Mouse (Mus musculus): ENCODE data around the gene Nutf2. TPM values are rescaled to one million over a fixed set of nuclear protein-coding genes. Genes with fewer than 3 reads are reported as not detected.

Nutf2 gene
- polyA plus RNA-seq (2014; fragmentation: Nextera tagmentation; extraction: Ambion mirVana) = 329 and 342 TPM in 2 replicates

GRCm38 (mm10) chr8:105860143-105860981 is at the start of gene Nutf2:
Gene Nutf2, plus strand, starts transcription at chr8:105860580.
- Histone ChIP-seq H3K27ac (ENCODE audit: low read depth, low read length) (peak within 1 kb of the TSS; percentile 85), H3K36me3 (ENCODE audit: control insufficient read depth, insufficient read depth, low read length) (peaks cover 3% of the 10 kb centered on the region; the same call in 1 of the 2 replicates), H3K27me3 (ENCODE audit: control insufficient read depth, insufficient read depth, low read length) (no peaks in the 10 kb centered on the region), H3K9me3 (ENCODE audit: control insufficient read depth, low read length) (no peaks in the 10 kb centered on the region), H3K4me3 (ENCODE audit: low read length) (peak within 1 kb of the TSS; percentile 98), H3K4me1 (ENCODE audit: control insufficient read depth, insufficient read depth, low read length) (peaks cover 35% of the 10 kb centered on the region), H3K4me2 (replicated peaks; ENCODE audit: low read depth, low read length) (peak within 1 kb of the TSS; percentile 94), H3K9ac (ENCODE audit: low read depth, low read length) (peak within 1 kb of the TSS; percentile 97)
- ATAC-seq (ENCODE audit: low FRiP score, low TSS enrichment) = peak; percentile 98
- WGBS = under 1% methylated on average over 59 of the region's 59 CpGs

DNA sequence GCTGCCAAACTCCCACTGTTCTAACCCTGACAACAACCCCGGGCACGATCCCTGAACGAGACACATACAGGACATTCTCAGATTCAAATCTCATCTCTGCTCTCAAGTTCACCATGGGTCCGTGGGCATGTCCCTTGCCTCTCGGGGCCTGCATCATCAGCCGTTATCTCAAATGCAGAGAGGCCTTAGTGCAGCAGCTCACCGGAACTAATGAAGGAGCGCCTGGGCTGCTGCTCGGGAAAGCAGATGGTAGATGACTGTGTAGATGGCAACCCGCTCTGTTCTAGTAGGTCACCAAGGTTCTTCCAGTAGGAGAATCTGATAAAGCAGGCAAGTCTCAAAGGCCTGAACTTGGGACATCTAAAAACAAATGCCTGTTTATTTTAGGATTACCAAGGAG is 49.3 kb upstream of the Nutf2 start:
- no peaks in the 10 kb centered on the region; the same call in 1 of the 2 replicates for H3K4me1 ChIP-seq (ENCODE audit: control insufficient read depth, insufficient read depth, low read length)
- H3K4me3 ChIP-seq (ENCODE audit: low read length) = no peak overlapping the region
- no peaks in the 10 kb centered on the region for H3K9me3 ChIP-seq (ENCODE audit: control insufficient read depth, low read length)
- 85% methylated on average over 10 of the region's 10 CpGs for WGBS
- H3K36me3 ChIP-seq (ENCODE audit: control insufficient read depth, insufficient read depth, low read length) = peaks cover 16% of the 10 kb centered on the region; the same call in 1 of the 2 replicates
- no peak for ATAC-seq (ENCODE audit: low FRiP score, low TSS enrichment)
- no peak overlapping the region for H3K9ac ChIP-seq (ENCODE audit: low read depth, low read length)
- H3K27ac ChIP-seq (ENCODE audit: low read depth, low read length) = no peak overlapping the region
- no peaks in the 10 kb centered on the region for H3K27me3 ChIP-seq (ENCODE audit: control insufficient read depth, insufficient read depth, low read length)
- H3K4me2 ChIP-seq (replicated peaks; ENCODE audit: low read depth, low read length) = no peak overlapping the region

DNA sequence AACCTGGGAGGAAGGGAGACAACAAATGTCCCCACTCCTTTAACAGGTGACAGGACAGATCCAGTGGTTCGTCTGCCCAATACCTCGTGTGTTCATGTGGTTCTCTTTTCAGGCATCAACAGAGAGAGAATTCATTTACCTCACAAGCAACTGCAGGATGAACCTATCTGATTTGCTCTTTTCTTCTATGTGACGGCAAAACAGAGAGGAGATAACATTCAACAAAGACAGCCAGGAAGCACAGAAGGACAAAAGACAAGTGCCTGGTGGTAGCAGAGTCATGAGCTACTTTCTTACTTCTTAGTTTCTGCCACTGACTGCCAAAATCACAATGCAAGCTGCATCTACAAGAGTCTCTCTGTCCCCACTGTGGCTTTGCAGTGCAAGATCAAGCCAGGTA is 48.8 kb upstream of the Nutf2 start:
- no peak overlapping the region for H3K4me2 ChIP-seq (replicated peaks; ENCODE audit: low read depth, low read length)
- ATAC-seq (ENCODE audit: low FRiP score, low TSS enrichment) = no peak
- WGBS = 83% methylated on average over 3 of the region's 3 CpGs
- H3K9me3 ChIP-seq (ENCODE audit: control insufficient read depth, low read length) = no peaks in the 10 kb centered on the region
- H3K9ac ChIP-seq (ENCODE audit: low read depth, low read length) = no peak overlapping the region
- H3K36me3 ChIP-seq (ENCODE audit: control insufficient read depth, insufficient read depth, low read length) = peaks cover 16% of the 10 kb centered on the region; the same call in 1 of the 2 replicates
- no peaks in the 10 kb centered on the region for H3K27me3 ChIP-seq (ENCODE audit: control insufficient read depth, insufficient read depth, low read length)
- no peak overlapping the region for H3K27ac ChIP-seq (ENCODE audit: low read depth, low read length)
- H3K4me3 ChIP-seq (ENCODE audit: low read length) = no peak overlapping the region
- H3K4me1 ChIP-seq (ENCODE audit: control insufficient read depth, insufficient read depth, low read length) = no peaks in the 10 kb centered on the region; the same call in 1 of the 2 replicates

DNA sequence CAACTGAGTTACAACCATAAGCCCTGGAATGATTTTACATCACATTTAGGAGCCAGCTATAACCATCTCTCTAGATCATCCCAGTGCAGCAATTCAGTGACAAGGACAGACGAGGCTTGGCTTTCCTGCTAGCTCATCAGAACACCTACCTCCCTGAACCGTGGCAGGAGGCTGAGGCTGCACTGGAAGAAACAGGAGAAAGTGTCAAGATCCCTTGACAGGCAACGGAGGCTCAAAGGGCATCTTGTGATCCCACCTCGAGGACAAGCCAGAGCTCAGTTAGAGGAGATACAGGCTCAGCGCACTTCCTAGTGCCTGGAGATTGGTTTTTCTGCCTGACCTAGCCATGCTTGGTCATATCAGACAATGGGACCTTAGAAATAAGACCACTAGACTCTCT is 47.9 kb upstream of the Nutf2 start:
- ATAC-seq (ENCODE audit: low FRiP score, low TSS enrichment) = no peak
- WGBS = 81% methylated on average over 5 of the region's 5 CpGs
- Histone ChIP-seq H3K9me3 (ENCODE audit: control insufficient read depth, low read length) (no peaks in the 10 kb centered on the region), H3K9ac (ENCODE audit: low read depth, low read length) (no peak overlapping the region), H3K4me1 (ENCODE audit: control insufficient read depth, insufficient read depth, low read length) (no peaks in the 10 kb centered on the region; the same call in 1 of the 2 replicates), H3K27ac (ENCODE audit: low read depth, low read length) (no peak overlapping the region), H3K36me3 (ENCODE audit: control insufficient read depth, insufficient read depth, low read length) (peaks cover 16% of the 10 kb centered on the region; the same call in 1 of the 2 replicates), H3K27me3 (ENCODE audit: control insufficient read depth, insufficient read depth, low read length) (no peaks in the 10 kb centered on the region), H3K4me2 (replicated peaks; ENCODE audit: low read depth, low read length) (no peak overlapping the region), H3K4me3 (ENCODE audit: low read length) (no peak overlapping the region)

- H3K4me3 ChIP-seq (ENCODE audit: low read length) = no peak overlapping the region
- peaks cover 16% of the 10 kb centered on the region; the same call in 1 of the 2 replicates for H3K36me3 ChIP-seq (ENCODE audit: control insufficient read depth, insufficient read depth, low read length)
- 95% methylated on average over 6 of the region's 6 CpGs for WGBS
- no peak overlapping the region for H3K27ac ChIP-seq (ENCODE audit: low read depth, low read length)
- no peak overlapping the region for H3K9ac ChIP-seq (ENCODE audit: low read depth, low read length)
- no peak overlapping the region for H3K4me2 ChIP-seq (replicated peaks; ENCODE audit: low read depth, low read length)
- no peak for ATAC-seq (ENCODE audit: low FRiP score, low TSS enrichment)
- no peaks in the 10 kb centered on the region for H3K9me3 ChIP-seq (ENCODE audit: control insufficient read depth, low read length)
- H3K4me1 ChIP-seq (ENCODE audit: control insufficient read depth, insufficient read depth, low read length) = no peaks in the 10 kb centered on the region
- no peaks in the 10 kb centered on the region for H3K27me3 ChIP-seq (ENCODE audit: control insufficient read depth, insufficient read depth, low read length)
Observed at GRCm38 (mm10) chr8:105813241-105813640, 47.1 kb upstream of the Nutf2 start.

DNA sequence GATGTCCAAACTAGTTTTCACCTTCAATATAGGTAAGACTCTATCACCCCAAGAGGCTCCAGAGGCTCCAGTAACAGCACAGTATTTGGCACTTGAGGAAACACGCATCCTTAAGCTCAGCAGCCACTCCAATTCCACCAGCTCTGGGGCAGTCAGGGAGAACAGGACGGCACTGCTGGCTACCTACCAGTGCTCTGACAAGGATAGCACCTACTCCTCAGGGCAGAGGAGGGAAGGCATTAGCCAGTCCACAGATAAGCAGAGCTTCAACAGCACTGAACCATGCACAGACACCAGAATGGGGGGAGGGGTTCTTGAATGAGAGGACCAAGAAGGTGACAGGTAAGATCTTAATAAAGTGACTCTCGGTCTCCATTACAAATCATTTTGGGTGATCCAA is 40.7 kb upstream of the Nutf2 start:
- Histone ChIP-seq H3K27me3 (ENCODE audit: control insufficient read depth, insufficient read depth, low read length) (no peaks in the 10 kb centered on the region), H3K4me1 (ENCODE audit: control insufficient read depth, insufficient read depth, low read length) (no peaks in the 10 kb centered on the region), H3K27ac (ENCODE audit: low read depth, low read length) (no peak overlapping the region), H3K4me2 (replicated peaks; ENCODE audit: low read depth, low read length) (no peak overlapping the region), H3K4me3 (ENCODE audit: low read length) (no peak overlapping the region), H3K9ac (ENCODE audit: low read depth, low read length) (no peak overlapping the region), H3K36me3 (ENCODE audit: control insufficient read depth, insufficient read depth, low read length) (peaks cover 36% of the 10 kb centered on the region), H3K9me3 (ENCODE audit: control insufficient read depth, low read length) (no peaks in the 10 kb centered on the region)
- WGBS = 90% methylated on average over 3 of the region's 3 CpGs
- no peak for ATAC-seq (ENCODE audit: low FRiP score, low TSS enrichment)

DNA sequence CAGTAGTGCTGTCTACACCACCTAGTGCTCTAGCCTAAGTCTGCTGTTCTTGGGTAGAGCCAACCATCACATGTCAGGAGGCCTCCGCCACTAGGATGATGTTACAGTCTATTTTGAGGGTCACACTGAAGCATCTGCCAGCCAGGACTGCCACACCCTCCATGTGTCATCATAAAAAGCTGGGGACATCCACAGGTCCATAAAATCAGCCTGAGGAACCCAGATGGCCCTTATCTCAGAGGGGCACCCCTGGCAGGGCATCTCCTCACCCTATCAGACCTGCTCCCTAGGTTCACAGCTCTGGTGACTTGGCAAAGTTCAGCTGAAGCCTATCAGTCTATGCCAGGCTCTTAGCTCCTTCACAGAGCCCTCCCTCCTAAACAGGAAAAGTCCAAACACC is 39.5 kb upstream of the Nutf2 start:
- Histone ChIP-seq H3K27me3 (ENCODE audit: control insufficient read depth, insufficient read depth, low read length) (no peaks in the 10 kb centered on the region), H3K4me1 (ENCODE audit: control insufficient read depth, insufficient read depth, low read length) (peaks cover 5% of the 10 kb centered on the region), H3K4me3 (ENCODE audit: low read length) (no peak overlapping the region), H3K4me2 (replicated peaks; ENCODE audit: low read depth, low read length) (no peak overlapping the region), H3K36me3 (ENCODE audit: control insufficient read depth, insufficient read depth, low read length) (peaks cover 39% of the 10 kb centered on the region), H3K27ac (ENCODE audit: low read depth, low read length) (no peak overlapping the region), H3K9ac (ENCODE audit: low read depth, low read length) (no peak overlapping the region), H3K9me3 (ENCODE audit: control insufficient read depth, low read length) (no peaks in the 10 kb centered on the region)
- ATAC-seq (ENCODE audit: low FRiP score, low TSS enrichment) = peak; percentile 47
- WGBS = 100% methylated on average over 1 of the region's 1 CpGs

DNA sequence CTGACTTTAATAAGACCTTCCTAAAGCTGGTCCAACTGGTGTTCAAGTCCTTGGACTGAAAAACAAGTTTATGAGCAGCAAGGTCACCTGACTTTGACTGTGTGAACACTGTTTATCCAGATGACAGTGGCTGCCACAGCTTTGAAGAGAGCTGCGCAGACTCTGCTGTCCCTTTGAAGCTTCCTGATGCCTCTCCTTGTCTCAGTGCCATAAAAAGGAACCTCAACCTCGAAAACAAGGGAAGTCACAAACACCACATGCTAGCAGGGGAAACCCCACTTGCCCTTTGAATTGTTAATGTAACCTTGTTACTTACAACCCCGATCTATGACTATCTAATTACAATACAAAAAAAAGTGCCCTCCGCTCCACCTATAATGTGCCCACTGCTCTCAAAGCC is 34.9 kb upstream of the Nutf2 start:
- H3K27ac ChIP-seq (ENCODE audit: low read depth, low read length) = no peak overlapping the region
- H3K4me3 ChIP-seq (ENCODE audit: low read length) = peak overlapping the region; percentile 70
- H3K9ac ChIP-seq (ENCODE audit: low read depth, low read length) = peak overlapping the region; percentile 90; the same call in 1 of the 2 replicates
- 57% methylated on average over 4 of the region's 4 CpGs for WGBS
- peak overlapping the region; percentile 84 for H3K4me2 ChIP-seq (replicated peaks; ENCODE audit: low read depth, low read length)
- no peak for ATAC-seq (ENCODE audit: low FRiP score, low TSS enrichment)
- peaks cover 29% of the 10 kb centered on the region for H3K36me3 ChIP-seq (ENCODE audit: control insufficient read depth, insufficient read depth, low read length)
- H3K9me3 ChIP-seq (ENCODE audit: control insufficient read depth, low read length) = no peaks in the 10 kb centered on the region
- peaks cover 10% of the 10 kb centered on the region for H3K4me1 ChIP-seq (ENCODE audit: control insufficient read depth, insufficient read depth, low read length)
- no peaks in the 10 kb centered on the region for H3K27me3 ChIP-seq (ENCODE audit: control insufficient read depth, insufficient read depth, low read length)

DNA sequence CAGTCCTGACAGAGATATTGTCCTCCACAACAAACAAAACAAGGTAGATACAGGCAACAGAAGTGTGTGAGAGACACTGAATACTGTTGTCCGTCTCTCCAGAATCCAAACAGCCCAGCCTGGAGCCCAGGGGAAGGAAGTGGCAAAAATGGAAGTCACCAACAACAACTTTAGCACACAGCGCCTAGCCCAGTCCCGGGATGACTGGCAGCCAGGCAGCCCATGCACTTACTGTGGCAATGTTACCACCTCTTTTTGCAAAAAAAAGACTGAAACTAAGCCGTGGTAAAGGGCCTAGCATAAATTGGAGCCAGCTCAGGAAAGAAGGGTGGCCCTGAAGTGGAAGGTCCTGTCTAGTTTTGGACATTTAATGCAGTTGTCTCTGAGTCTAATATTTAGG is 34.0 kb upstream of the Nutf2 start:
- ATAC-seq (ENCODE audit: low FRiP score, low TSS enrichment) = no peak
- under 1% methylated on average over 4 of the region's 4 CpGs for WGBS

More for the DNA sequence above, 34.0 kb upstream of the Nutf2 start:
- Histone ChIP-seq H3K9ac (ENCODE audit: low read depth, low read length) (peak overlapping the region; percentile 90), H3K4me3 (ENCODE audit: low read length) (peak overlapping the region; percentile 70), H3K27me3 (ENCODE audit: control insufficient read depth, insufficient read depth, low read length) (no peaks in the 10 kb centered on the region), H3K4me1 (ENCODE audit: control insufficient read depth, insufficient read depth, low read length) (peaks cover 10% of the 10 kb centered on the region), H3K9me3 (ENCODE audit: control insufficient read depth, low read length) (no peaks in the 10 kb centered on the region), H3K4me2 (replicated peaks; ENCODE audit: low read depth, low read length) (peak overlapping the region; percentile 84), H3K36me3 (ENCODE audit: control insufficient read depth, insufficient read depth, low read length) (peaks cover 22% of the 10 kb centered on the region), H3K27ac (ENCODE audit: low read depth, low read length) (peak overlapping the region; percentile 44)
